10 mouse cellular contexts compared by ENCODE assay signal in the genomic region with DNA sequence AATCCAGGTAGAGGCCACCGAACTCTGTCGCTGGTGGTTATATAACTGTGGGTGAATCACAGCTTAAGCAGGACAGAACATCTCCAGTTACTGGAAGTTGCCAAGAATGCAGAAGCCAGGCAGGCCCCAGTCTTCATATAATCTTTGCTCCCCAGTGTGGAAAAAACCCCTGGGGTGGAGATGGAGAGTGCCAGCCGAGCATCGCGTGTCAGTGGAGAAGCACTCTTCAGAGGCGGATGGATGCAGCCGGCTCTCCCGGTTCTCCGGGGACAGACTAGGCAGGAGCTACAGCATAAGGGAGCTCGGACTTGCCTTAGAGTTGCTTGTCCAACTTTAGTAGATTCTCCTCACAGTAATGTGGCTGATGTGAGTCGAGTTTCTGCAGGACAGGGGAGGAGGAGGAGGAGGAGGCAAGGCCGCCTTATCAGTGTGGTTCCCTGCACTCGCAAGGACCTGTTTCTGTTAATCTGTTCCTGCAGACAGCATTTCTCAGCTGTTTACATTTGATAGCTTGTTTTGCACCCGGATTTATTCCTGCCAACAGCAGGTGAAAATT. TPM values are rescaled to one million over a fixed set of nuclear protein-coding genes. Genes with fewer than 3 reads are reported as not detected.
DNase-seq lines count a peak whose midpoint lies in the region; ATAC-seq and TF ChIP-seq lines count a peak whose summit lies in the region.
"Had no signal": no experiment of that assay in that cellular context is flagged by ENCODE, and none has a peak within 500 bp of the region (broad histone marks: within the 10 kb centered on the region; RNA-seq: fewer than 3 reads in every experiment).

No protein-coding gene starts in this region.

- peaks cover 9% of the 10 kb centered on the region; the same call in 1 of the 2 replicates for H3K4me1 ChIP-seq in cerebellum, adult 2 months (ENCODE audit: control insufficient read depth, insufficient read depth, low read length)
- H3K4me1 ChIP-seq in lung, embryonic 16.5 days (replicated peaks; ENCODE audit: control insufficient read depth, insufficient read depth, low read length), result peaks cover 11% of the 10 kb centered on the region
- peaks cover 80% of the 10 kb centered on the region for H3K4me1 ChIP-seq in erythroblast, embryonic 14.5 days (ENCODE audit: control insufficient read depth)

- H3K27ac ChIP-seq in cerebellum, adult 2 months (ENCODE audit: insufficient read depth, low read length), result no peak overlapping the region
- H3K27ac ChIP-seq in lung, embryonic 16.5 days (ENCODE audit: low read length), result no peak overlapping the region

- H3K9ac ChIP-seq in lung, embryonic 16.5 days (ENCODE audit: low read length), result 0 out of 2 replicates have a peak overlapping the region, but pooled peaks have one; percentile 11

- H3K36me3 ChIP-seq in lung, embryonic 16.5 days (ENCODE audit: control insufficient read depth, insufficient read depth, low read length), result no peaks in the 10 kb centered on the region
- peaks cover 88% of the 10 kb centered on the region for H3K36me3 ChIP-seq in erythroblast, embryonic 14.5 days (ENCODE audit: control insufficient read depth)

- ATAC-seq in lung, embryonic 16.5 days (ENCODE audit: low read depth), result no peak
- ATAC-seq: intestine, postnatal 0 days had no signal

- no peak for TF ChIP-seq POLR2A in cerebellum, adult 2 months (IDR thresholded peaks at IDR 0.05; ENCODE audit: borderline replicate concordance, insufficient read depth, low read length)

- no peak overlapping the region for H3K4me2 ChIP-seq in lung, embryonic 16.5 days (ENCODE audit: low read depth, low read length)

- no peaks in the 10 kb centered on the region for H3K27me3 ChIP-seq in cerebellum, adult 2 months (ENCODE audit: control insufficient read depth, insufficient read depth, low read length)
- no peaks in the 10 kb centered on the region for H3K27me3 ChIP-seq in lung, embryonic 16.5 days (ENCODE audit: control insufficient read depth, insufficient read depth, low read depth, low read length)
- no peaks in the 10 kb centered on the region for H3K27me3 ChIP-seq in erythroblast, embryonic 14.5 days (ENCODE audit: control insufficient read depth)

- no peak overlapping the region for H3K4me3 ChIP-seq in cerebellum, adult 2 months (replicated peaks; ENCODE audit: insufficient read depth, low read depth, low read length)
- H3K4me3 ChIP-seq in lung, embryonic 16.5 days (ENCODE audit: low read length), result no peak overlapping the region
- peak overlapping the region; percentile 59 for H3K4me3 ChIP-seq in erythroblast, embryonic 14.5 days (replicated peaks)

- WGBS in cerebellum, adult 2 months, result 56% methylated on average over 14 of the region's 14 CpGs
- 64% methylated on average over 14 of the region's 14 CpGs for WGBS in lung, embryonic 16.5 days

- TF ChIP-seq CTCF in cerebellum, adult 2 months (IDR thresholded peaks at IDR 0.05; ENCODE audit: borderline replicate concordance, insufficient read depth, low read depth, low read length), result no peak

- no peaks in the 10 kb centered on the region for H3K9me3 ChIP-seq in lung, embryonic 16.5 days (ENCODE audit: control insufficient read depth, low read length)
- H3K9me3 ChIP-seq in erythroblast, embryonic 14.5 days (ENCODE audit: control insufficient read depth, low read length), result peaks cover 4% of the 10 kb centered on the region; the same call in 1 of the 2 replicates

- DNase-seq in cerebellum, adult 2 months, result peak; percentile 31 to 42
- DNase-seq in cerebellum, adult 9-10 months, result no peak
- DNase-seq in lung, postnatal 4 days, result no peak
- DNase-seq in skeletal muscle tissue, adult 2 months (ENCODE audit: low read depth, low spot score), result peak; percentile 82
- DNase-seq in right cerebral cortex, postnatal 4 days, result no peak
- no peak for DNase-seq in neural tube, embryonic 10.5 days (ENCODE audit: extremely low spot score, low spot score)
- DNase-seq: lung, adult 2 months had no signal

RNA-seq across cellular contexts. Expression of a gene that starts 10.1 kb away (rescaled TPM):
- polyA plus RNA-seq in cerebellum, adult 2 months (2012; rRNA removed), result 101 and 117 TPM in 2 replicates
- polyA plus RNA-seq in lung, embryonic 16.5 days (2015; fragmentation: Nextera tagmentation; extraction: Ambion mirVana), result 65.1 and 69.4 TPM in 2 replicates
- 17.4 and 34.1 TPM in 2 replicates for polyA plus RNA-seq in erythroblast, embryonic 14.5 days (2012)

Comparison
In these comparisons a context has a peak if more than half of its experiments do, and no peak if none do; other contexts are left out.
1. DNase-seq: peak in cerebellum, adult 2 months (2 of 2) and skeletal muscle tissue, adult 2 months (single experiment); none in cerebellum, adult 9-10 months (single experiment), lung, postnatal 4 days (0 of 2), right cerebral cortex, postnatal 4 days (single experiment) and neural tube, embryonic 10.5 days (single experiment).